Mouse (Mus musculus) heart, postnatal 0 days (tissue): ENCODE measurements around the gene N4bp3. TPM values are rescaled to one million over a fixed set of nuclear protein-coding genes. Genes with fewer than 3 reads are reported as not detected.
"Not testable (repeated sequence)": the region's sequence is repeated elsewhere in the genome, so short reads cannot be mapped to it uniquely, and the experiment has no call there.

Experiments used
- ATAC-seq: fragments of 200-750 bp; cut with Nextera tagmentation; 2 replicates; pipeline ENCODE4 v1.8.0; 2017; ENCODE audit warnings: low read depth, moderate number of reproducible peaks, moderate library complexity; ENCODE audit not compliant: insufficient read depth
- DNase-seq: peaks from one replicate; pipeline ENCODE4 v3.0.0-alpha.2; 2016; ENCODE audit warnings: low spot score
- H3K27ac ChIP-seq: fragments of 300-500 bp; sonication (generic); 2 replicates; pipeline ENCODE4 v1.5.1; 2014; ENCODE audit warnings: low read depth, mild to moderate bottlenecking
- H3K27me3 ChIP-seq: fragments of 300-500 bp; sonication (generic); 2 replicates; pipeline ENCODE4 v1.6.1; 2014; ENCODE audit warnings: low read length, mixed read lengths; ENCODE audit not compliant: control insufficient read depth, insufficient read depth
- H3K36me3 ChIP-seq: fragments of 300-500 bp; sonication (generic); replicated peaks from 2 replicates; pipeline ENCODE4 v1.6.1; 2014; ENCODE audit warnings: low read length, mixed read lengths; ENCODE audit not compliant: control insufficient read depth, insufficient read depth
- H3K4me1 ChIP-seq: fragments of 300-500 bp; sonication (generic); 2 replicates; pipeline ENCODE4 v1.6.1; 2014; ENCODE audit warnings: antibody characterized with exemption; ENCODE audit not compliant: control insufficient read depth, insufficient read depth
- H3K4me2 ChIP-seq: fragments of 300-500 bp; sonication (generic); 2 replicates; pipeline ENCODE4 v1.6.1; 2014; ENCODE audit warnings: low read depth, mild to moderate bottlenecking, low read length, moderate library complexity
- H3K4me3 ChIP-seq: fragments of 300-500 bp; sonication (generic); 2 replicates; pipeline ENCODE4 v1.5.1; 2014; ENCODE audit warnings: low read depth, low read length
- H3K9ac ChIP-seq: fragments of 300-500 bp; sonication (generic); replicated peaks from 2 replicates; pipeline ENCODE4 v1.6.1; 2014; ENCODE audit warnings: low read depth, low read length, mixed read lengths
- H3K9me3 ChIP-seq: fragments of 300-500 bp; sonication (generic); replicated peaks from 2 replicates; pipeline ENCODE4 v1.6.1; 2016; ENCODE audit warnings: low read length; ENCODE audit not compliant: control insufficient read depth
- CTCF ChIP-seq: IDR thresholded peaks from 2 replicates; pipeline ENCODE4 v1.5.1; 2016; ENCODE audit warnings: antibody characterized with exemption, control low read depth, low read depth
- EP300 ChIP-seq: IDR thresholded peaks from 2 replicates; pipeline ENCODE4 v1.6.1; 2016; ENCODE audit warnings: antibody characterized with exemption, low read depth
- WGBS: fragments of 180-500 bp; shearing (Covaris S2); extraction: QIAGEN DNeasy Blood & Tissue Kit; methylation state at CpG from one replicate; pipeline ENCODE4 v1.1.7; 2014; 5-methylcytosine and 5-hydroxymethylcytosine counted together
- polyA plus RNA-seq: library from polyadenylated mRNA; unstranded; fragments of >200 nt; fragmentation: Nextera tagmentation; extraction: Ambion mirVana; gene quantifications from 2 replicates; pipeline ENCODE4 v1.2.1, GENCODE M21; 2015
- total RNA-seq: library from RNA; depleted of rRNA; stranded (reverse); fragments of >200 nt; gene quantifications from 2 replicates; pipeline ENCODE4 v1.2.3, GENCODE M21; 2014; ENCODE audit warnings: low replicate concordance; rRNA removed

The N4bp3 gene
- total RNA-seq (31.2 and 34.8 TPM in 2 replicates), polyA plus RNA-seq (18.1 and 20.2 TPM in 2 replicates)

DNA sequence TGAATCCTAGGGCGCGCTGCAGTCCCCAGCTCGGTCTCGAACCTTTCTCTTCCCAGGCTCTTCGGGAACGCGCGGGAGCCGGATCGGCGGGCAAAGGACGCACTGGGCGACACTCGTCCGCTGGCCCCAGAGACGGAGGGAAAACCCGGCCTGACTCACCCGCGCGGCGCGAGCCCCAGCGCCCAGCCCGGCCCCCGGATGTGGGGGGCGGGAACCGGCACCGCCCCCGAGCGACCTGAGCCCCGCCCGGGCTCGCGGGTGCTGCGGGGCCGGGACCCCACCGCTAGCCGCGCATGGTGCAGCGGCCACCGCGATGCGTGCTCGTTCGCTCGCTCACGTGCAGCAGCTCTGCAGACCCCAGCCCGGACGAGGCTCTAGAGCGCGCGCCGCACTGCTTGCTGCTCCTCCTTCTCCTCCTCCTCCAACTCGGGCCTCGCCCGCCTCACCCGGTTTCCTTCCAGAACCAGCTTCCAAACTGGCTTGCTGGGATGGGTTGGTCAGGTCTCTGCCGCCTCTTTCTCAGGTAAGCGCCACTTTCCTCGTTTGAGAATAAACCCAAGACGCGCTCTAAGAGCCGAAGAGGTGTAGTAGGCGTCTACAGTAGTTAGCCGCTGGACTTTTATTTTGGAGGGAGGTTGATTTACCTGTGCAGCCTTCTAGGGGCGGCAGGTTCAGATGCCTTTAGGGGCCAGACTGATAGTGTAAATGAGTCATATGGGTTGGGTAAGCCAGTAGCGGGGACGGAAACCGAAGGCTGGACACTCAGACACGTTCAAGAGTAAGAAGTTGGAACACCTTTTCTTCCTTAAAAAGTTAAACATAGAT lies at the start of gene N4bp3, which contains the start of gene D930048N14Rik:
Gene N4bp3 (minus strand): TSS at position 152 of the 825 bp plus-strand sequence.
Gene D930048N14Rik (plus strand): TSS at position 264 of the 825 bp plus-strand sequence.
- H3K4me3 ChIP-seq, result peak within 1 kb of the TSS; percentile 71
- H3K9me3 ChIP-seq, result no peaks in the 10 kb centered on the region
- peak within 1 kb of the TSS; percentile 88 for H3K4me2 ChIP-seq
- no peaks in the 10 kb centered on the region for H3K27me3 ChIP-seq
- TF ChIP-seq EP300 (no peak), CTCF (no peak)
- peaks cover 24% of the 10 kb centered on the region for H3K4me1 ChIP-seq
- no peaks in the 10 kb centered on the region for H3K36me3 ChIP-seq
- DNase-seq (peak; percentile 39), ATAC-seq (peak; percentile 62)
- H3K9ac ChIP-seq, result peak within 1 kb of the TSS; percentile 79
- 1% methylated on average over 63 of the region's 70 CpGs for WGBS
- H3K27ac ChIP-seq, result peak within 1 kb of the TSS; percentile 90

DNA sequence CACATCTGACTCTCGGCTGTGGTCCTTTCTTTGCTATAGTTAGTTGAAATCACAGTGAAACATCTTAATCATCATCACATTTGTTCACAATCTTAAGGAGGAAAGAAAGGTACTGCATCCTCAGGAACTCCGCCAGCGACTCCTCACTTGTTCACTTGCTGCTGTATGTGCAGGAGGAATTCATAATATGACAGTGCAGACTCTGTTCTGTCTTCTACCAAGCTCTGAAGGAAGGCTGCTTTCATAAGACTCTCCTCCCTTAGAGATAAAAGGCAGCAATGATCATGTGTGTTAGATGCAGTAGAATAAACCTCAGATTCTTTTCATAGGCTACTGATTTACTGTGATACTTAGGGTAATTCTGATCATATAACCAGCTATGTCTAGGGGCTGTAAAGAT lies 44.3 kb upstream of the N4bp3 start:
- Histone ChIP-seq H3K9ac (no peak overlapping the region), H3K4me3 (no peak overlapping the region), H3K36me3 (peaks cover 49% of the 10 kb centered on the region), H3K4me1 (no peaks in the 10 kb centered on the region), H3K9me3 (no peaks in the 10 kb centered on the region), H3K27ac (no peak overlapping the region), H3K27me3 (no peaks in the 10 kb centered on the region), H3K4me2 (no peak overlapping the region)
- DNase-seq, result no peak
- WGBS, result 90% methylated on average over 3 of the region's 3 CpGs
- ATAC-seq, result no peak
- no peak for TF ChIP-seq CTCF
- no peak for TF ChIP-seq EP300

DNA sequence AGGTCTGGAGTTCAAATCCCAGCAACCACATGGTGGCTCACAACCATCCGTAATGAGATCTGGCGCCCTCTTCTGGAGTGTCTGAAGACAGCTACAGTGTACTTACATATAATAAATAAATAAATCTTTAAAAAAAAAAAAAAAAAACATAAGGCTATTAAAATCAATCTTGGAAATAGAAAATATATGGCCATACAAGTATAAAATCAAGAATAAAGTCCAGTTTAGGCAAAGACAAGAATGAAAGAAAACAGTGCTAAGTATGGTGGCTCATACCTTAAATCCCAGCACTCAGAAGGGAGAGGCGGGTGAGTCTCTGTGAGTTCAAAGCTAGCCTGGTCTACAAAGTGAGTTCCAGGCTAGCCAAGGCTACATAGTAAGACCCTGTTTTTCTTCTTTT lies 40.0 kb upstream of the N4bp3 start:
- not testable (repeated sequence) for H3K4me3 ChIP-seq, ATAC-seq, H3K27me3 ChIP-seq, H3K4me1 ChIP-seq, H3K27ac ChIP-seq, H3K9me3 ChIP-seq, DNase-seq, H3K9ac ChIP-seq, H3K4me2 ChIP-seq
- 95% methylated on average over 1 of the region's 3 CpGs for WGBS
- peaks cover 13% of the 10 kb centered on the region for H3K36me3 ChIP-seq

DNA sequence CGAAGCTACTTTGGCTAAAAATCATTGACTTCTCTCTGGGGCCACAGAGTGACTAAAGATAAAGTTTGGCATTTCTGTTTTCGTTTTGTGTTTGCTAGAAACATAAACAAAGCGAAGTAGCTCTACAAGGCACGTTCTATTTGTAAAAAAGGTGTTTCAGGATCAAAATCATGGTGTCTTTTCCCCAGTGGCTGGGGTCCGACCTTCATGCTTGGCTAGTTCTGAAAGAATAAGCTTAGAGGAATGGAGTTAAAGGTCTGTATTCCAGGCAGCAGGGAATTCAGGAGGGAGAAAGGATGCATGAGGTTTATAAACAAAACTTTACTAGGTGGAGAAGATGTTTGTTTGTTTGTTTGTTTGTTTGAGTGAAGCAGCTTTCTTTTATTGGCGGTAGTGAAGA lies 38.7 kb upstream of the N4bp3 start:
- Histone ChIP-seq H3K4me1 (peaks cover 10% of the 10 kb centered on the region), H3K9me3 (no peaks in the 10 kb centered on the region), H3K4me2 (peak overlapping the region; percentile 62), H3K9ac (peak overlapping the region; percentile 71; the same call in 1 of the 2 replicates), H3K27ac (peak overlapping the region; percentile 99), H3K27me3 (no peaks in the 10 kb centered on the region), H3K4me3 (peak overlapping the region; percentile 57), H3K36me3 (peaks cover 13% of the 10 kb centered on the region; the same call in 1 of the 2 replicates)
- DNase-seq (no peak), ATAC-seq (no peak)
- TF ChIP-seq EP300, result no peak
- no peak for TF ChIP-seq CTCF
- 22% methylated on average over 6 of the region's 6 CpGs for WGBS

DNA sequence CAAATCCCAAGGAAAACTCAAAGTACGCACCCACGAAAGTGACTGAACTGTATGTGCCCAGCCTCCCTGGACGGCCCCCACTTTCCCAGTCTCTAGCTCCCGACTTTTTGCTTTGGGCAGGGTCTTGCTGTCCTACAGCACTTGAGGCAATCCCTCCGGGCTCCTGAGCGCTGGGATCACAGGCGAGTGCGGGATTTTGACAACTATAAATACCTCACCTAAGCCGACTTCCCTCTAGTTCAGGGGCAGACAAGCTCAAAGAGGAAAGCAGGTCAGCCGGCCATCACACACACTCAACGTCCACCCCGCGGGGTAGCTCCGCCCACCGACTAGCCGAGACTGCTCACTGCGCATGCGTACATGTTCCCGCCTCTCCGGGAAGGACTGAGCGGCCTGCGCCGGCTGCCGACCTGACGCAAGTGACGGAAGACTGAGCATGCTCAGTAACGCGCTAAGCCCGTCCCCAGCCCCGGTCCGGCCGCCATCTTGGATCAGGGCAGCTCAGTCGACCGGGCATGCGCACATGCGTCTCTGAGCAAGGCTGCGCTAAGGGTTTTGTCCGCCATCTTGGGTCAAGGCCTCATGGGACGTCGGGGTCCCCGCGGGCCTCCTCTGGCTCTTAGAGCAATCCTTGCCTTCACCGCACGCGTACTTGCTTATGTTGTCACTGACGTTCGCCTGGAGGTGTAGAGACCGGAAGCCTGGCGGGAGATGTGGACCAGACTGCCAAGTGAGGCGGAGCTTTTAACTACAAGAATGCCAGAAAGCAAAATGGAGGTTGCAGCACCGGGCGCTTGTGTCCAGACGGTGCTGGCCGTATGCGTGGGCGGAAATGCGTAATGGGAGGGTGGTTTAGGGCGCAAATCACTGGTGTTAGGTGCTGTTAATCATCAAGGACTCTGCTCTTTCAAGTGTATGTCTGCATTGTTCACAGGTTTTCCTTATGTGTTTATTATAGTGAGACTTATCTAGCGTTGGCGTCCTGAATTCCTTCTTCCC lies 38.0 kb upstream of the N4bp3 start, which contains the start of gene 0610009B22Rik:
Gene 0610009B22Rik (minus strand): TSS at position 545 of the 999 bp plus-strand sequence.
- peak within 1 kb of the TSS; percentile 71 for H3K9ac ChIP-seq
- H3K4me3 ChIP-seq, result peak within 1 kb of the TSS; percentile 57
- WGBS, result under 1% methylated on average over 60 of the region's 60 CpGs
- DNase-seq (peak; percentile 99), ATAC-seq (peak; percentile 98)
- H3K27ac ChIP-seq, result peak within 1 kb of the TSS; percentile 99
- peaks cover 13% of the 10 kb centered on the region; the same call in 1 of the 2 replicates for H3K36me3 ChIP-seq
- H3K9me3 ChIP-seq, result no peaks in the 10 kb centered on the region
- peaks cover 10% of the 10 kb centered on the region for H3K4me1 ChIP-seq
- no peaks in the 10 kb centered on the region for H3K27me3 ChIP-seq
- H3K4me2 ChIP-seq, result peak within 1 kb of the TSS; percentile 73
- TF ChIP-seq EP300, result no peak
- TF ChIP-seq CTCF, result no peak
